Mouse (Mus musculus) stomach, postnatal 0 days (tissue): ENCODE results near the gene Rnf167.

ENCODE experiments used
- CTCF ChIP-seq: IDR thresholded peaks from 2 replicates; pipeline ENCODE4 v1.5.1; 2016; ENCODE audit warnings: antibody characterized with exemption, low read depth, mild to moderate bottlenecking, moderate library complexity
- EP300 ChIP-seq: optimal IDR thresholded peaks from 2 replicates; pipeline ENCODE3; 2016; ENCODE audit warnings: antibody characterized with exemption

DNA sequence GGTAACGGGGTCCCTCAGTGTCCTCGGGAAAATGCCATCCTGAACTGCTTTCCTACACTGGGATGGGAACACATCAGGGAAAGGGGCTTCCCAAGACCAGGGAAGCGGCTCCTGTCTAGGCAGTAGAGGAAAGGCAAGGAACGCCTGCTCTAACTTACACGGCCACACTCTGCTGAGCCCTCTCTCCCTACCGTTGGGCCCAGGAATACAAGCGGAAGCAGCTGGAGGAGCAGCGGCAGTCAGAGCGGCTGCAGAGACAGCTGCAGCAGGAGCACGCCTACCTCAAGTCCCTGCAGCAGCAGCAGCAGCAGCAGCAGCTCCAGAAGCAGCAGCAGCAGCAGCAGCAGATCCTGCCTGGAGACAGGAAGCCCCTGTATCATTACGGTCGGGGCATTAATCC, 40.3 kb upstream of the Rnf167 start:
- TF ChIP-seq CTCF (no peak), EP300 (no peak)
